Mouse (Mus musculus): ENCODE data around the gene Grik3.

GRCm38 (mm10) chr4:125687078-125687477 lies 196.6 kb downstream of the Grik3 start:
- TF ChIP-seq CTCF (conservative IDR thresholded peaks at IDR 0.05; ENCODE audit: insufficient read depth, insufficient read length, low read depth, low read length) = no peak
- no peak for TF ChIP-seq POLR2A (IDR thresholded peaks at IDR 0.05; ENCODE audit: low read depth, low read length)
